In genomic region chr12:86857290-86857689, GRCm38 (mm10) we compare ENCODE assay signal across 22 mouse cellular contexts. TPM values are rescaled to one million over a fixed set of nuclear protein-coding genes. Genes with fewer than 3 reads are reported as not detected.
DNase-seq lines count a peak whose midpoint lies in the region; TF ChIP-seq lines count a peak whose summit lies in the region.
"Had no signal": no experiment of that assay in that cellular context is flagged by ENCODE, and none has a peak within 500 bp of the region (broad histone marks: within the 10 kb centered on the region; RNA-seq: fewer than 3 reads in every experiment).

No protein-coding gene starts in this region.

- peak overlapping the region; percentile 87 for H3K27ac ChIP-seq in gastrocnemius, adult 2 months
- 0 out of 2 replicates have a peak overlapping the region, but pooled peaks have one; percentile 7 for H3K27ac ChIP-seq in layer of hippocampus, adult 2 months
- H3K27ac ChIP-seq in limb, embryonic 10.5 days, result no peak overlapping the region
- H3K27ac ChIP-seq: embryonic facial prominence, embryonic 13.5 days; forebrain, embryonic 15.5 days; hindbrain, embryonic 14.5 days; kidney, postnatal 0 days; neural tube, embryonic 15.5 days; stomach, embryonic 15.5 days had no signal

- no peak for TF ChIP-seq CTCF in gastrocnemius, adult 2 months (IDR thresholded peaks at IDR 0.05)
- TF ChIP-seq CTCF in layer of hippocampus, adult 2 months (conservative IDR thresholded peaks at IDR 0.05), result no peak

- H3K36me3 ChIP-seq in limb, embryonic 10.5 days, result no peaks in the 10 kb centered on the region
- H3K36me3 ChIP-seq: embryonic facial prominence, embryonic 13.5 days; forebrain, embryonic 15.5 days; neural tube, embryonic 15.5 days; stomach, embryonic 15.5 days had no signal

- no peaks in the 10 kb centered on the region for H3K27me3 ChIP-seq in limb, embryonic 10.5 days (ENCODE audit: low read depth, poor library complexity, severe bottlenecking)
- H3K27me3 ChIP-seq: embryonic facial prominence, embryonic 13.5 days; forebrain, embryonic 15.5 days; neural tube, embryonic 15.5 days; stomach, embryonic 15.5 days had no signal

- no peak overlapping the region for H3K4me3 ChIP-seq in gastrocnemius, adult 2 months
- no peak overlapping the region for H3K4me3 ChIP-seq in layer of hippocampus, adult 2 months
- H3K4me3 ChIP-seq in limb, embryonic 10.5 days, result no peak overlapping the region
- H3K4me3 ChIP-seq: embryonic facial prominence, embryonic 13.5 days; forebrain, embryonic 15.5 days; megakaryocyte, embryonic 14.5 days; neural tube, embryonic 15.5 days; stomach, embryonic 15.5 days had no signal

- intact Hi-C loops in gastrocnemius, adult 2 months (cut with DNase I), result no loop called here

- peak; percentile 82 for DNase-seq in gastrocnemius, adult 2 months
- DNase-seq in gastrocnemius, postnatal 4 days (ENCODE audit: low spot score in 2 of 2), result no peak
- no peak for DNase-seq in layer of hippocampus, adult 2 months (ENCODE audit: low spot score in 2 of 2)
- no peak for DNase-seq in layer of hippocampus, postnatal 10 days (ENCODE audit: low spot score in 2 of 2)
- DNase-seq in gastrocnemius, postnatal 25 days, result peak; percentile 66
- DNase-seq in skeletal muscle tissue, adult 2 months (ENCODE audit: low read depth, low spot score), result peak; percentile 88
- no peak for DNase-seq in limb, embryonic 10.5 days (ENCODE audit: low spot score)
- DNase-seq in ovary, adult 18-20 months (ENCODE audit: low spot score), result no peak
- DNase-seq: adrenal gland, postnatal 36 days; cerebellum, adult 8-10 months; liver; midbrain, embryonic 14.5 days; right cerebral cortex, postnatal 14 days; thymus, adult 18-20 months; thymus, postnatal 4 days had no signal

- WGBS in limb, embryonic 10.5 days, result 87% methylated on average over 8 of the region's 8 CpGs

- no peaks in the 10 kb centered on the region for H3K9me3 ChIP-seq in limb, embryonic 10.5 days (replicated peaks)
- H3K9me3 ChIP-seq: embryonic facial prominence, embryonic 13.5 days; forebrain, embryonic 15.5 days; megakaryocyte, embryonic 14.5 days; neural tube, embryonic 15.5 days; stomach, embryonic 15.5 days had no signal

- H3K4me1 ChIP-seq in limb, embryonic 10.5 days, result peaks cover 35% of the 10 kb centered on the region

RNA-seq across cellular contexts. Expression of gene Irf2bpl, which starts 27.3 kb away (rescaled TPM):
- total RNA-seq in gastrocnemius, adult 2 months (2021), result 10 to 100 TPM; 21.5 to 28.2 TPM
- 10 to 100 TPM; 43.2 to 44.8 TPM for total RNA-seq in gastrocnemius, postnatal 4 days (2021)
- 10 to 100 TPM; 69.8 to 70.2 TPM for total RNA-seq in layer of hippocampus, adult 2 months (2021)
- 10 to 100 TPM; 77.9 to 81.5 TPM for total RNA-seq in layer of hippocampus, postnatal 10 days (2021)
- 10 to 100 TPM; 22.0 to 24.0 TPM for total RNA-seq in gastrocnemius, postnatal 25 days (2021)
- 11.9 and 22.6 TPM in 2 replicates for polyA plus RNA-seq in limb, embryonic 10.5 days (2016; fragmentation: Nextera tagmentation; extraction: Ambion mirVana)

Comparison
In these comparisons a context has a peak if more than half of its experiments do, and no peak if none do; other contexts are left out.
1. DNase-seq: peak in gastrocnemius, adult 2 months (single experiment), gastrocnemius, postnatal 25 days (single experiment) and skeletal muscle tissue, adult 2 months (single experiment); none in gastrocnemius, postnatal 4 days (0 of 2), layer of hippocampus, adult 2 months (0 of 2), layer of hippocampus, postnatal 10 days (0 of 2), limb, embryonic 10.5 days (single experiment) and ovary, adult 18-20 months (single experiment).